Mouse (Mus musculus): ENCODE measurements around the gene Rab13. TPM values are rescaled to one million over a fixed set of nuclear protein-coding genes. Genes with fewer than 3 reads are reported as not detected.

Gene Rab13
- 1.1 and 2.0 TPM in 2 replicates for polyA plus RNA-seq (2012; rRNA removed)

DNA sequence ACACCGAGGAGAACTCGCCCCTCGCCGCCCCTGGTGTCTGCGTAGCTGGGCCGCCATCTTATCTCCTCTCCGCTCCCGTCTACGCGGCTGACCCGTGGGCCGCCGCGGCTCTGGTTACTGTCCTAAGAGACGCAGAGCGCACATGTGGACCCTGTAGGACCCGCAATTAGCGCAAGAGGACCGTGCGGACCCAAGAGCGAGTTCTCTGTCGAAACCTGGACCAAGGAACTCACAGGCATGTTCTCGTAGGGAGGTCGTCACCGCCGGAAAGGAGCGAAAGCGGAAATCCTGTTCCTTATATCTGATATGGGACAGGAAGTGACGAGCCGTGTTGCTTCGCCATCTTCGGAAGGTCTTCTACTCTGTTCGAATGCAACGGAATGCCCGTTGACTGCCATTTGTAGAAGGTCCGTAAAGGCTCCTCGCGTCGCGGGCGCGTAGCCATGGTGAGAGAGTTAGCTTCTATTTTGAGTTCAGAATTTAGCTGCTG is at the start of gene Rab13, which contains the start of gene Rps27:
Rab13 (plus strand) TSS at position 319 of the 490 bp plus-strand sequence.
Rps27 (minus strand) TSS at position 275 of the 490 bp plus-strand sequence.
- TF ChIP-seq POLR2A (IDR thresholded peaks at IDR 0.05; ENCODE audit: low read depth, low read length) (peak; percentile 99), CTCF (IDR thresholded peaks at IDR 0.05; ENCODE audit: extremely low read depth, insufficient read length, insufficient replicate concordance, low read depth, low read length) (no peak)
- Histone ChIP-seq H3K27me3 (ENCODE audit: control insufficient read depth, insufficient read depth, low read length) (no peaks in the 10 kb centered on the region), H3K4me1 (ENCODE audit: control insufficient read depth, insufficient read depth, insufficient read length, low read length) (peaks cover 4% of the 10 kb centered on the region), H3K27ac (ENCODE audit: insufficient read depth, low read depth, low read length) (peak within 1 kb of the TSS; percentile 82; the same call in 1 of the 2 replicates), H3K36me3 (ENCODE audit: control insufficient read depth, insufficient read depth, low read length) (peaks cover 30% of the 10 kb centered on the region), H3K4me3 (ENCODE audit: low read depth, low read length) (peak within 1 kb of the TSS; percentile 98)
- under 1% methylated on average over 42 of the region's 42 CpGs for whole genome bisulfite sequencing

DNA sequence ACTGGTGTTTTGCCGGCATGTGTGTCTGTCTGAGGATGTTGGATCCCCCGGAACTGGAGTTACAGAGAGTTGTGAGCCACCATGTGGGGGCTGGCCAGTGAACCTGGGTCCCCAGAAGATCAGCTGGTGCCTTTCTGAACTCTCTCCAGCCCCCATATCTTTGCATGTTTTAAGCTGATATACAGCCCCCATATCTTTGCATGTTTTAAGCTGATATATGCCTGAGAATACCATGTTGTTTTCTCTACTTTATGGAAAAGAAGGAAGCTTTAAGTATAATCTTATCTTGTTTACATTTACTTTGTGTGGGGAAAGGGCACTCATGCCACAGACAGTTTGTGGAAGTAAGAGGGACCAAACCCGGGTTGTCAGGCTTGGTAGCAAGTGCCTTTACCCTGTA is 33.9 kb upstream of the Rab13 start:
- Histone ChIP-seq H3K27me3 (ENCODE audit: control insufficient read depth, insufficient read depth, low read length) (no peaks in the 10 kb centered on the region), H3K4me1 (ENCODE audit: control insufficient read depth, insufficient read depth, insufficient read length, low read length) (no peaks in the 10 kb centered on the region), H3K4me3 (ENCODE audit: low read depth, low read length) (no peak overlapping the region), H3K36me3 (ENCODE audit: control insufficient read depth, insufficient read depth, low read length) (no peaks in the 10 kb centered on the region), H3K27ac (ENCODE audit: insufficient read depth, low read depth, low read length) (no peak overlapping the region)
- no peak for TF ChIP-seq CTCF (IDR thresholded peaks at IDR 0.05; ENCODE audit: extremely low read depth, insufficient read length, insufficient replicate concordance, low read depth, low read length)
- no peak for TF ChIP-seq POLR2A (IDR thresholded peaks at IDR 0.05; ENCODE audit: low read depth, low read length)
- 63% methylated on average over 3 of the region's 3 CpGs for WGBS

DNA sequence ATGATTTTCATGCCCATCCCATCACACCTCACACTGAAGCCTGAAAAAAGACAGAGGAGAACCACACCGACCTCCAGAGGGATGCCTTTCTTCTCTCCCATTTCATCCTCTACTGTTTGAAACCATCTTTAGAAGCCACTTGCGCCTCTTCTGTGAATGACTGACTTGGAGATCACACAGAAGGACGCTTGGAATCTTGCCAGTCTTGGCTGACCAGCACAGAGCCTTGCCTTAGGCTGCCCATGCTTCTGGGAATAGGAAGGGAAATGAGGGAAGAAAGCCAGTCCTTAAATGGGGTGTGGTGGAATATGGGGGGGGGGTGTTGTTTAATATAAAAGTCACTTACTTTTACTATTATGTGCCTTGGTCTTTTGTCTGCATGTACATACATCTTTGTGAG is 29.9 kb upstream of the Rab13 start:
- TF ChIP-seq POLR2A (IDR thresholded peaks at IDR 0.05; ENCODE audit: low read depth, low read length) (no peak), CTCF (IDR thresholded peaks at IDR 0.05; ENCODE audit: extremely low read depth, insufficient read length, insufficient replicate concordance, low read depth, low read length) (no peak)

DNA sequence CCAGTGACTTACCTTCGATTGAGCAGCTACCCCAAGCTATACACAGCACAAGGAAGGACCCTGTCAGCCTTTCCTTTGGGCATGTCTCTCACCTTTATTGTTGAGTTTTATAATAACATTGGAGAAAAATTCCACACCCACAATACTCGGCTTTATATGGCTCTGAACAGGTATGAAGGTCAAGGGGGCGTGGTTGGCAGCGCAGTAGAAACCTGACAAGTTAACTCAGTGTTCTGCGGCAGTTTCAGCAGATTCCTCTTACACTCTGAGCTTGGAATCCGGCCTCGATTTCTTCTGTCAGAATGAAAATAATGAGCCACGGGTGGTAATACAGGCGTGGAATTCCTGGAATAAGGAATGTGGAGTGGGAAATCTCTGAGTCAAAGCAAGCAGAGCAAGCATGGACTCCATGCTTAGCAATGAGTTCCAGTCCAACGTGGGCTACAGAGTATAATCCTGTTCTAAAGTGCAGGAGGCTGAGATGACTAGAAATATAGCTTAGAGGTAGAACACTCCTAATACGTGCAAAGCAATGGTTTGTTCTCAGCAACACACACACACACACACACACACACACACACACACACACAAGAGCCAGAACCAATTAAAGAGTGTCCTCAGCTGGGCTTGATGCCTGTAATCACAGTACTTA is 22.5 kb upstream of the Rab13 start:
- no peak overlapping the region for H3K4me3 ChIP-seq (ENCODE audit: low read depth, low read length)
- no peak overlapping the region for H3K27ac ChIP-seq (ENCODE audit: insufficient read depth, low read depth, low read length)
- 22% methylated on average over 11 of the region's 11 CpGs for WGBS
- H3K27me3 ChIP-seq (ENCODE audit: control insufficient read depth, insufficient read depth, low read length), result no peaks in the 10 kb centered on the region
- H3K4me1 ChIP-seq (ENCODE audit: control insufficient read depth, insufficient read depth, insufficient read length, low read length), result peaks cover 10% of the 10 kb centered on the region; the same call in 1 of the 2 replicates
- no peak for TF ChIP-seq CTCF (IDR thresholded peaks at IDR 0.05; ENCODE audit: extremely low read depth, insufficient read length, insufficient replicate concordance, low read depth, low read length)
- no peaks in the 10 kb centered on the region for H3K36me3 ChIP-seq (ENCODE audit: control insufficient read depth, insufficient read depth, low read length)

More for the DNA sequence above, 29.9 kb upstream of the Rab13 start:
- Histone ChIP-seq H3K4me1 (ENCODE audit: control insufficient read depth, insufficient read depth, insufficient read length, low read length) (no peaks in the 10 kb centered on the region), H3K27ac (ENCODE audit: insufficient read depth, low read depth, low read length) (no peak overlapping the region), H3K27me3 (ENCODE audit: control insufficient read depth, insufficient read depth, low read length) (no peaks in the 10 kb centered on the region), H3K36me3 (ENCODE audit: control insufficient read depth, insufficient read depth, low read length) (no peaks in the 10 kb centered on the region), H3K4me3 (ENCODE audit: low read depth, low read length) (no peak overlapping the region)
- 74% methylated on average over 3 of the region's 3 CpGs for WGBS

DNA sequence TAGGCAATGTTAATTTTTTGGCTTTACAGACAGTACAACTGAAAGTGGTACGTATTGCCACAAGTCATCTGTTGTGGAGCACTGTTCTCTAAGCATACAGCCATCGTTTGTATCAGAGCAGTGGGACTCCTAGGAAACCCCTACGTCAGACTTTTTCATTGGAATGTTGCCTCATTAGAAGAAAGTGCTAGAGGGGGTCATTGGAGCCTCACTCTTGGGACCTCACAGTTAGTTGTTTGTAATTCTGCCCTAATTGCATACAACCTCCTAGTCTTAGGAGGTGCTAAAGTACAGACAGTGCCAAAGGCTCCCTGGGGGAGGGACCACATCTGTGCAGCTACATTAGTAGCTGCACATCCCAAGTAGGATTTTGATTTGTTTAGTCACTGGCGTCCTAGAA is 18.7 kb upstream of the Rab13 start:
- Histone ChIP-seq H3K27ac (ENCODE audit: insufficient read depth, low read depth, low read length) (no peak overlapping the region), H3K4me1 (ENCODE audit: control insufficient read depth, insufficient read depth, insufficient read length, low read length) (peaks cover 10% of the 10 kb centered on the region; the same call in 1 of the 2 replicates), H3K36me3 (ENCODE audit: control insufficient read depth, insufficient read depth, low read length) (no peaks in the 10 kb centered on the region), H3K27me3 (ENCODE audit: control insufficient read depth, insufficient read depth, low read length) (no peaks in the 10 kb centered on the region), H3K4me3 (ENCODE audit: low read depth, low read length) (no peak overlapping the region)
- TF ChIP-seq POLR2A (IDR thresholded peaks at IDR 0.05; ENCODE audit: low read depth, low read length) (no peak), CTCF (IDR thresholded peaks at IDR 0.05; ENCODE audit: extremely low read depth, insufficient read length, insufficient replicate concordance, low read depth, low read length) (no peak)
- 76% methylated on average over 4 of the region's 4 CpGs for WGBS

DNA sequence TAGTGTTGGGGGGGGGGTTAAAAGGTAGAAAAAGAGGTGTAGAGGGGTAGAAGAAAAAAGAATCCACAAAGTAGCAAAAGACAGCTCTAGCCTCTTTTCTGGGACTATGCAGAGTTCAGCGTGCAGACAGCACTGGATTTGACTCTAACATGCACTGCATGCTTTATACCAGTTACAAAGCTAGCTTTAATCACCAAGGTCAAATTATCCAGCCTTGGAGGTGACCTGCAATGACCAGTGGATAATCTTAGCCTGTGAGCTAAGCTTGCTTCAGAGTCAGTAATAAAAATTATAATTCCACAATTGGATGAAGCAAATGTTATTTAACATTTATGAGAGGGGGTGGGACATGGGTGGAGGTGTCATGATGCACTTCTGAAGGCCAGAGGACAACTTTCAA is 17.9 kb upstream of the Rab13 start:
- no peaks in the 10 kb centered on the region for H3K27me3 ChIP-seq (ENCODE audit: control insufficient read depth, insufficient read depth, low read length)
- 72% methylated on average over 1 of the region's 1 CpGs for WGBS
- peaks cover 8% of the 10 kb centered on the region; the same call in 1 of the 2 replicates for H3K4me1 ChIP-seq (ENCODE audit: control insufficient read depth, insufficient read depth, insufficient read length, low read length)
- H3K27ac ChIP-seq (ENCODE audit: insufficient read depth, low read depth, low read length), result no peak overlapping the region
- no peak overlapping the region for H3K4me3 ChIP-seq (ENCODE audit: low read depth, low read length)
- no peak for TF ChIP-seq POLR2A (IDR thresholded peaks at IDR 0.05; ENCODE audit: low read depth, low read length)
- TF ChIP-seq CTCF (IDR thresholded peaks at IDR 0.05; ENCODE audit: extremely low read depth, insufficient read length, insufficient replicate concordance, low read depth, low read length), result no peak
- H3K36me3 ChIP-seq (ENCODE audit: control insufficient read depth, insufficient read depth, low read length), result no peaks in the 10 kb centered on the region

DNA sequence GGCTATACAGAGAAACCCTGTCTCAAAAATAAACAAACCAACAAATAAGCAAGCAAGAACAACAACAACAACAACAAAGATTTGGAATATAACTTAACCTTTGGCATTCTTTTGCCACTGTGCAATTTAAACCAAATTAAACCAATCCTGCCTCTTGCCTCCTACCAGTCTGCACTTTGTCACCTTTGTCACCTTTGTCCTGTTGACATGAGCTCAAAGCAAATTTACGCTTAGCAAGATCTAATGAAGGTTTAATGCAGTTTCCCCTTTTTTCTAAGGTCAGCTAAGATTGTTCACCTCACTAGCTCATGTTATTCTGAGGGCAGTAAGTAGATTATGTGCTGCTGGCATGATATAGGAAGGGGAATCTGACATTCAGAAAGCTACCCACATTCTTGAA is 15.9 kb upstream of the Rab13 start:
- Histone ChIP-seq H3K36me3 (ENCODE audit: control insufficient read depth, insufficient read depth, low read length) (no peaks in the 10 kb centered on the region), H3K27ac (ENCODE audit: insufficient read depth, low read depth, low read length) (no peak overlapping the region), H3K4me1 (ENCODE audit: control insufficient read depth, insufficient read depth, insufficient read length, low read length) (no peaks in the 10 kb centered on the region), H3K27me3 (ENCODE audit: control insufficient read depth, insufficient read depth, low read length) (no peaks in the 10 kb centered on the region), H3K4me3 (ENCODE audit: low read depth, low read length) (no peak overlapping the region)
- TF ChIP-seq CTCF (IDR thresholded peaks at IDR 0.05; ENCODE audit: extremely low read depth, insufficient read length, insufficient replicate concordance, low read depth, low read length) (no peak), POLR2A (IDR thresholded peaks at IDR 0.05; ENCODE audit: low read depth, low read length) (no peak)
- WGBS, result 31% methylated on average over 1 of the region's 1 CpGs

Measured in small intestine, adult 2 months (tissue).